Mouse (Mus musculus) left cerebral cortex, adult 8-10 months (tissue): ENCODE measurements around the gene Chst15. TPM values are rescaled to one million over a fixed set of nuclear protein-coding genes. Genes with fewer than 3 reads are reported as not detected.

ENCODE experiments used
- DNase-seq, 2 experiments: peaks; one replicate each; pipeline ENCODE4 v3.0.0; 2022; ENCODE audit warnings: low spot score in 2 of 2
- total RNA-seq, 4 experiments: library from RNA; stranded (reverse); gene quantifications; 2 replicates each; pipeline ENCODE4 v1.2.4; 2022

Chst15 gene
- total RNA-seq, 4 experiments from 2014 or later: 46.3 to 57.0 (median 52.6) TPM

DNA sequence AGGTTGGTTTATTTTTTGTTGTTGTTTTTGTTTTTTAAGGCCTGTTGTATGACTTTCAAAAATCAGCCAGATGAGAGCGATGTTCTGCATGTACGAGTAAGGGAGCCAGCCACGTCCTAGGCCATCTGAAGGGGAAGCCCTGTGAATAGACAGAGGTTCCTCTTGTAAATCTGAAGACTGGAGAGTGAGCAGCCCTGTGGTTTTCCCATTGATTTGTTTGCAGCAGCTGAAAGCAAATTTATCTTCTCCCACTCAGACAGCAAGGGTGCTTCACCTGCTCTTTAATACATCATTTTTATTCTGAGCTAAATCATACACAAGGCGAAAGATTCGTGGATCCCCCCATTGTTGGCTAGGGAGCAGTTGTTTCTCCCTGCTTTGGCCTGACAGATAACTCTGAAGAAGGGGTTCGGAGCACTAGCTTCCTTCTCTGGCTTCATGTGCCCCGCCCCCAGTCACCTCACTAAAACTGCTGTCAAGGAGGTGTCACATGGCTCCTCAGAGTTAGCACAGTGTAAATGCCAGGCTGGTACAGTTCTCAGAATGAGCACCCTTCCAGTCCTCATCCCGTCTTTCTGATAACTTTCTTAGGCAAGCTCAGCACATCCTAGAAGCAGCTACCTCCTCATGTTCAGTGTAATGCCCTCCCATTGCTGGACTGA, 12.5 kb downstream of the Chst15 start:
- DNase-seq: no peak

DNA sequence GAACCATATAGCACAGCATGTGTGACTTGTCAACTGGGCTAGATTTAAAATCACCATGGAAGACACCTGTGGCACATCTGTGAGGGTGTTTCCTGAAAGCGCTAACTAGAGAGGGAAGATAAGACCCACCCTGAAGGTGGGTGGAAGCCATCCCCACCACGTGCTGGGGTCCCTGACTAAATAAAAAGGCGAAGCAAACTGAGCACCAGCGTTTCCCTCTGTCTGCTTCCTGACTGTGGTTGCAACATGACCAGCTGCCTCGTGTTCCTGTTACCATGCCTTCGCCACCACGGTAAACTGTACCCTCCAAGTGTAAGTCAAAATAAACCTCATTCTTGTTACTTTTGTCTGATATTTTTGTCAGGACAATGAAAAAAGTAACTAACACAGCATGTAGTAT, 13.0 kb downstream of the Chst15 start:
- DNase-seq: no peak

DNA sequence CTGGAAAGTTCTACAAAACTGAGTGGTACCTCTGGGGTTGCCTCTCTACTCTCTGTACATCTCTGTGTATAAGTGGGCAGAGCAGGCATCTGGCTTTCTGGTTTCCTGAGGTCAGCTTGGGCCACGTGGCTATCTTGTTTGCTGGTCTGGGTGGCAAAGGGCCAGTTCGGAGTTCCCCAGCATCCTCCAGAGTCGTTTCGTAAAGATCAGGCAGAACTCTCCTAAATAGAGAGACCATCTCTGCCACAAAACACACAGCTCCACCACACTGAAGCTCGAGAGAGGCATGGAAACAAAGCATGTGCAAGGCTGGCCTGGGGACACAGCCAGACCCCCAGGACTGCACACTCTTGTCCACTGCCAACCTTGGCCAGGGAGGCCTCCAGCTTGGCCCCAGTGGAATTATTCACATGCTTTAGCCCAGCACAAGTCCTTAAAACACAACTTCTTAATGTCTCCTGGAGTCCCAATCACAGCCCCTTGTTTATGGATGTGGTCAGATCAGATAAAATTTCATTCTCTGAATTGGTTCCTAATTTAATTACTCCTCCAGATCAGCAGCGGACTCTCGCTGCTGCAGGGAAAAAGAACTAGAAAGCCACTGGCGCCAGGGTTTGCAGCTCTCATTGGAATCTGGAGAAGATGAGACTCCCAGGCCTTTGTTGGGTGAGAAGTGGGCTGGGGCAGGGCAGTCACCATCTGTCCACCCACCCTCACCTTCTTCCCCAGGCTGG, 14.4 kb downstream of the Chst15 start:
- no peak for DNase-seq

DNA sequence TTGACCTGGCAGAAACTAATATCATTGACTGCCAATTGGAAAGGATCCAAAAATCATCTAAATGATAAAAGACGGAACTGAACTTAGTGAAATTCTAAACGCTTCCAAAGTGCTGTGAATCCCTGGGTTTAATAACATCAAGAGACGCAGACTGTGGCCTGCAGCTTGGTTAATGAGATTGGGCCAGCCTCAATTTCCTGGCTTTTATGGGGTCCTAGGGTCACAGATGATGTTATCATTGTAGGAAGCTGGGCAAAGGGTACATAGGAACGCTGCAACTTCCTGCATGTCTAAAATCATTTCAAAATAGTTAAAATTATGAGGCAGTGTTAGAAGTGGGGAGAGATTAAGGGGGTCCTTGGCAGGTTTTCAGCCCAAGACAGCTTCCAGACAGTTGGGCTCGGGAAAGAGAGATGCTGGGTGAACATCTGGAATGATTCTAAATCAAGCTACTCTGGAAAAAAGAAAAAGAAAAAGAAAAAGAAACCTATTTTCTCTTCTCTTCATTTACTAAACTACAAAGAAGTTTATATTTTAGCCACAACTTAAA, 17.3 kb downstream of the Chst15 start:
- DNase-seq: no peak

DNA sequence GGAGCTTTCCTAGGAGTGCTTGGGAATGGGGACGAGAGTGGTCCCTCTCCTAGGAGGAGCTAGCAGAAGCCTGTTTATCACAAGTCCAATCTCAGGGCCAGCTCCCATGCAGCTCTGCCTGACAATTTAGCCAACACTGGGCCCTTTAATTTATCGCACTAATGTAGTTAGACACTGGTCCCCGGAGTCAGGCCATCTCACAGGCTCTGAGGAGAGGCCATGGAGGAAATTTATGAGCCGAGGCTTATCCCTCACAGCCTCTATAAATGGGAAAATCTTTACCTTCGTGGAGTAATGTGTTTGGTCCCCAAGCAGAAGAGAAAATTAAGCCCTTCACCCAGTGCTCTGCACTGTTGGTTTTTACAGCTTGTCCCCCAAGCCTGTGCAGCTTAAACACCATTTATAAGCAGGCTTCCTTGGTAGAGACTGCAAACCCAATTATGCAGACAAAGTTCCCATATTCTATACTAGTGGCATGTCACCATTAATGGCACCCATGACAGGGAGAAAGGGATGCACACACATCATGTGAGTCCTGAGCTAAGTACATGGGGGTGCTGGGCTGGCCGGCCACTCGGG, 18.5 kb downstream of the Chst15 start:
- DNase-seq: no peak

DNA sequence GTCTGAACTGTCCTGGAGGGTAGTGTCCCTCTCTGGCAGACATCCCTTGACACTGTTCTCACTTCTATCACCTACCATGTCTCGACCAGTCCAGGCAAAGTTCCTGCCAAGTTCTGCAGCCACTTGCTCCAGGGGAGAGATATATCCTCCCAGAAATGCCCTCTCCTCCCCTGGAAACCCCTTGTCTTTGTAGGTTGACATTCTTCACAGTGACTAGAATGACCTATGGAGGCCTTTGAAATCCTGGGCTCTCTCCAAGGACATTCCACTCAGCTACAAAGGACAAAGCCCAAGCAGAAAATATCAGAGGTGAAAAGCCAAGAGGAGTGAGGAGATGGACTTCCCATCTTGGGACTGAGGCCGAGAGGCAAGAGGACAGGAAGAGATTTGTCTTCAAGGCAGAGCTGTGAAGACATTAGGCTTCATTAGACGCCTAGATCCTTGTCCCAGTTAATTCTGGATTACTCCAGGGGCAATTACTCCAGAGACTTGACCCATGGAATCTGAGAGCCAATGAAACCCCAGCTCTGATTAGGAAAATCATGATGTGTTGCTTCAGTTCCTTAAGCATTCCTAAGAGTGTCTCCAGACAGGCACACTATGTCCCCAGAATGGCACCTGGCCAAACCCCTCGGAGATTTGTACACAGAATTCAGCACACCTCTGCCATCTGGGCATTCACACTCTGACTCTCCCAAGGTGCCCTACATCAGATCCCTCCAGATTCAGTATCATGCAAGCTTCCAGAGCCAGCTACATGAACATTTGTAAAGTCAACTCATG, 20.2 kb downstream of the Chst15 start:
- no peak for DNase-seq

DNA sequence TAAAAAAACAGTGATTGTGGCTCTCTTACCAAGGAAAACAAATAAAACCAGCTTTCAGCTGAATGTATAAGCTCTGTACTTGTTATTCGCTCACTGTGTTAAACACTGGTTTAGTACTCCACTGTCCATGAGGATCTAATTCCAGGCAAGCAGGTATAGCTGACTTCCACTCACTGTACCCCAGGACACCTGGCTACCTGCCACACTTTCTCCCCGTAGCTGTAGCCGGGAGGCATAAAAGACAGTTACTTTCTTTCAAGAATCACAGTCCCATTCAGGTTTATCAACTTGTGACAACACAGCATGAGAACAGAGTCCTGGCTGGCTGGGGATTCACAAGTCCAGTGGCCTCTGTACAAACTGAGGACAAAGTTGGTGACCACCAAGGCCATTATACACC, 20.9 kb downstream of the Chst15 start:
- no peak for DNase-seq

DNA sequence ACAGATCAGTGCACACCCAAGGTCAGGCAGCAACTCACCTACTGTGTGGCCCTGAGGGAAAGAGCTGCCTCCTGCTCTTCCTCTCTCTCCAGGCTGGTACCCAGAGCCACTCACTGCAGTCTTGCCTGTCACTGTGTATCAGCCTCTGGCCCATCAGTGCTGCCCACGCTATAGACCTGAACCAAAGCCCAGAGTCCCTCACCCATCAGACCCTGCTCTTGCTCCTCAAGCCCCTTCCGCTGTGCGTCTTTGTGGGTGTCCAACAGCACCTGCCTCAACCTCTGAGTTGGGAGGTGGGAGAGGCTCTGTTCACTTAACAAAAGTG, 29.7 kb downstream of the Chst15 start:
- DNase-seq: no peak

DNA sequence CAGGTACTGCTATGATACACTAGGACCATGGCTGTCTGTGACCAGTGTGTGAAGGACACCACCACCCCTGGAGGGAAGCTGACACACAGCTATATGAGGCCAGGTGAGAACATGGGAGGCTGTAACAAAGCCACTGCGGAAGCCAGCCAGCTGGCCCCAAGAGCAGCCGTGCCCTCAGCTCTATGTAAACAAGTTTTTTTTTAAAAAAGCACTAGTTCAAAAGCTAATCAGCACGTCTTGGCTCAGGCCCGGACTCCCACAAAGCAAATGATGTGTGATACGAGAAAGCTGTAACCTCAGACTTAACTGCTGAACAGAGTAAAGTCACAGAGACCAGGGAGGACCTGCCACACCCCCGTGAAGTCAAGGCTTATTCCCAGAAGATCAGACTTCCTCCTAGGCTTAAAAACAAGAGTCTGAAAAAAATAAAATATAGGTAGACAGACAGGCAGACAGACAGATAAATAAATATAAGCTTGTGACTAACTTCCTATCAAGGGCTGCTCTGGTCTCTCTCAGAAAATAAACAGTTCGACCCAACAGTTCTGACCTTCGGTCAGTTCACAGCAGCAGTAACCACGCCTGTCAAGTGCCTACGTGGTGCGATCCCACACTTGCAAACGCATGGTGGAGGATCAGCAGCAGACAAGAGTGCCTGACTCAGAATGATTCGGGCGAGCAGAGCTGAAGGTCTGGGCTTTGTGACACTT, 30.2 kb downstream of the Chst15 start:
- DNase-seq: no peak

DNA sequence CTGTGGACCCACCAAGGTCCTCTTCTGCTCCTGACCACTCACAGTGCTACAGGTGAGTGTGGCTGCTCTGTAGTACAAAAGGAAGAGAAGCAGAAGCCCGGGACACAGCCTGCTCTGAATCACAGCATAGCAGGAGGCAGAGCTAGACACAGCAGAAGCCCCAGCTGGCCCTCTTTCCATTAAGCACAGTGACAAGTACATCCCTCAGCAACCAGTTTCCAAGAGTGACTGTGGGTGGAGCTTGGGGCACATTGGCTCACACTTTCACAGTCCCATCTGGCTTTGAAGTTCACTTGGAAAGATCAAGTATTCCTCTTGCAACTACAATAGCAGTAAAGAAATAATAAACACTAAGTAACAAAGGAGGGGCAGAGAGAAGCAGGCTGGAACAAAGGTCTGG, 32.2 kb downstream of the Chst15 start:
- peak in 1 of 2 experiments; percentile 58 for DNase-seq

DNA sequence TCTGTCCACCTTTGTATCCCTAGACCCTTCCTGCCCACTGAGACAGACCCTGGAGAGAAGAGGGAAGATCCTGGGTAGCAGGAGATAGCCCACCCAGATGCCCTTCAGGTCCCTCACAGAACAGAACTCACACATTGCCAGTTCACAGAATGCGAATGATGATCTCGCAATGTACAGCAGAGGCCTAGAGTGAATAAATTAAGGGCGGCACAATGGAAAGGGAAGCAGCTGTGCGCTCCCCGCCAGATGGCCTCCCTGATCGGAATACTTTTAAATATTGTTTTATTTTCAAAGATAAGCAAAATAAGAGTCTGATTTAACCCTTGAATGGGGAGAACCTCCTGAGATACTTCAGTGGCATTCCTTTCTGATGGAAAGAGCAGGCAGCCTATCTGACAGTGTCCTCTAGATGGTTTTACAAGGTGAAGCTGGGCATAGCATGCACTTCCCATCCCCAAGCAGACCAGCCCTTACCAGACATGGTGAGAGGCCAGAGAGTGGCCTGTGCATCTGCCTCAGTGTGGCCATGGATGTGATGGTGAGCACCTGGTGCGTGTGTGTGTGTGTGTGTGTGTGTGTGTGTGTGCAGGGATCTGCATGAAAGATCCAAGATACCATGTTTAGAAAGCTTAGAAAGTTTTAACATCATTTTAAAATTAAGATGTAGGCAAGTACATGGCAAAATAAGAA, 32.8 kb downstream of the Chst15 start:
- no peak for DNase-seq

DNA sequence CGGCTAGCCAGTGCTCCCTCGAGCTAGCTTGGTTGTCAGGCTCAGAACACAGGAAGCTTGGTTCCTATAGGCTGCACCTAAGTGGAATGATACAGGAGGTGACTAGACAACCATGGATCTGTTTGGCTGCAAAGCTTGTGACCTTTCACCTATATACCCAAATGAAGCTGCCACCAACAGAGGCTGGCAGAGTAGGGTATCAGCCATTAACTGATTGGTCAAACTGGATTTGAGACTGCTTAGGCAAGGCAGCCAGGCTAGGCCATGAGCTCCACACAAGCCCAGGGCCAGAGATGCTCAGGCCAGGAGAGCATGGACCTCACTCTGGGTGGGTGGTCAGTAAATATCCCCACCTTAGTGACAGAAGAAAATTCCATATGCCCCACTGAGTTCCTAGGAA, 34.5 kb downstream of the Chst15 start:
- no peak for DNase-seq

DNA sequence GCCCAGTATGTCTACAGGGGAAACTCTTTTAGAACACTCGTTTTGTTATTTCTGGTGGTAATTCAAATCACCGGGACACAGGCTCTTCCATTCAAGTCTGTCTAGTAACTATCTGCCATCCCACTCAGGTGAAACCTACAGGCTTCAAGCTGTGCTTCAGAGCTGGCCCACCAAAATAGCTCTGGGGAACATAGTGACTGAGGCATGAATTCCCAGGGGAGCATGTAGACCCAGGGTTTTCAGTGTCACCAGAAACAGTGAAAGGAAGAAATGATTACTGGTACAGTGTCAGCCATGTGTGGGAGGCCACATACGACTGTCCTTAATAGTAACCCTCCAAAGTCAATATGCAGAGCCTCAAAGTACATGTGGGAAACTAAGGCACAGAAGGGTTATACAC, 34.9 kb downstream of the Chst15 start:
- no peak for DNase-seq

DNA sequence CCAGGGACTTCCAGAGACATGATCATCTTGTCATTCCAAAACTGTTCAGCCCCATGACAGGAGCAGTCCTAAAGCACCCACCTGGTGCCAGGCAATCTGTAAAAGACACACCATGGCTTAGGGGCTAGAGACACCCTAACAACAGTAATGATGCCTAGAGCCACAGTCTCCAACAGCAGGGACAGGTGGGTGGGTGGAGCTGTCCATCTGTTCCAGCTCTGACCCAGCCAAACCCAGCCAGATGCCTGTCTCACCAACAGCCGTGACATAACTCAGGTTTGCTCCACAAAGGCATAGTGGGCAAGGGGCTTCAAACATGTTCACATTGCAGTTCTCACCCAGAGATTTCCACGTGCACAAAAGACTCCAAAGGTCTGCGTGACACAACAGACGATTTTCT, 35.3 kb downstream of the Chst15 start:
- DNase-seq: peak in 1 of 2 experiments; percentile 48

DNA sequence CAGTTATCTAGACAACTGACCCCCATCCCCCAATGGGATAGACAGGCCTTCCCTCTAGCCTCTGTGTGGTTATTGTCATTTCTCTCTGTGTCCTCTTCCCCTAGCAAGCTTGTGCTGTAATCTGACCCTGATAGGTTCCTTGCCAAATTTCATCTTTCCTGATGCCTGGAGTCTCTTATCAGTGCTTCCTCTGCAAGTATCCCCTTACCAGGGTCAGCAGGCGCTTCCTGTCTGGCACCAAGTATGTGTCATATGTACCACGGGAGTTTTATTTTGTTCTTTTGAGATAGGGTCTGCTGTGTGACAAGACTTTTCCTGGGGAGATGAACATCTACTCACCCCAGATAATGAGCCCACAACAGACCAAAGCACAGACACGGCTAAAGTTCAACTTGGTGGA, 38.4 kb downstream of the Chst15 start:
- no peak for DNase-seq

DNA sequence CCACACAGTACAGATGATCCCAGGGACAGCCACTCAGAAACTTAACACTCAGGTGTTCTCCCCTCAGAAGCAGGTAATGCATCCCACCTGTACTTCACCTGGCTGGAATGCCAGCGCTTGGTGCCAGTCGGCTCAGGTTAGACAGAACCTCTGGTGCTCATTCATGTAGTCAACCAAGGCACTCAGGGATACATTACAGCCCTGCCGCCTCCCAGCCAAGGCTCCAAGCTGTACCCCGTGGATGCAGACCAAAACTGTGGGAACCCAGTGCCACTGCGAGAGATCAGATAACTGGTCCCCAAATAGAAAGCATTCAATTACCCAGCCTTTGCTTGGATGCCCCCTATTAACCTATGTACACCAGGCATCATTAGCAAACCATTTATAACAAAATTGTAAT, 40.7 kb downstream of the Chst15 start:
- no peak for DNase-seq

DNA sequence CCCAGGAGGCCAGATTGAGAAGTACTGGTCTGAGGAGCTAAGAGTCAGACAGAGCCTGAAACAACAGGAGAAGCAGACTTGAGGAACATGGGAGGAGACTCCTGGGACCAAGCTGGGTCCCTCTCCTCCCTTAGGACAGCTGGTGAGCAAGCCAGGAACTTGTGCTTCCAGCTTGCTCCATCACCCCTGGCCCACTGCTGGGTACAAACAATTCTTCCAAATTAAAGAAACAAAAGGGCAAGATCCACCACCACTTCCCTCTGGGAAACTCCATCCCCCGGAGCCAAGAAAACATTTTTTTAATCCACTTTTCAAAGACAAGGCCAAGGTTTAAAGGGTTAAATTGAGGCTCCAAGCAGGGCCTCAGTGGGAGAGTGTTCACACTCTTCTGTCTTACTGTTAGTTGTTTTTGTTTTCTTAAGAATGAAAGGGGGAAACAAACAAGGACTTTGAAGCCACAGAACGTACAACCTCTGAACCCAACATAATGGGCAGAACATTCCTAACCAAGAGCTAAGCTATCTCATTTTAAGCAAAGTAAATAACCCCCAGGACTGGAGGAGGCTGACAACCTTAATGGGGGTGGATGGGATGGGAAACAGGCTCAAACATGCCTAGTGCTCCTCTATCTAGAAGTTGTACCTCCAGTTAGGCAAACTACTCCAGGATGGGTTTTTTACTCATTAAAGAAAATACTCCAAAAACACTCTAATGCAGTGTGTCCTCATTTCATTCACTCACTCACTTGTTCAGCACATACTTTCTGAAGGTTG, 43.1 kb downstream of the Chst15 start:
- no peak for DNase-seq

DNA sequence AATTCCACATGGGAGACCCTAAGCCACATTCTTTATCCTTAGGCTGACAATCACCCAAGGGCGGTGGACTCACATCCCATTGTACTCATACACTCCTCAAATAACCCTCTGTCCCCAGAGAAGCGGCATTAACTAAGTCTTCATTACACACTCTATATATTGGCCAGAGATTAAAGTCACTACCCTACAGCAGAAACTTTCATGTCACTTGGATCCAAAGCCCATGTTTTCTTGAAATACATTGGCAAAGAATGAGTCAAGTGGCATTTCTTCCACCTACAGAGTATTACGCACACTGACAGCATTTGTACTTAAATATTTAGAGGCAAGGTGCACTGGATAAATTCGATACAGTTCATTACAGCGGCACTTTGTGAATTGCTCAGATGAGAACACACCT, 44.0 kb downstream of the Chst15 start:
- DNase-seq: no peak

DNA sequence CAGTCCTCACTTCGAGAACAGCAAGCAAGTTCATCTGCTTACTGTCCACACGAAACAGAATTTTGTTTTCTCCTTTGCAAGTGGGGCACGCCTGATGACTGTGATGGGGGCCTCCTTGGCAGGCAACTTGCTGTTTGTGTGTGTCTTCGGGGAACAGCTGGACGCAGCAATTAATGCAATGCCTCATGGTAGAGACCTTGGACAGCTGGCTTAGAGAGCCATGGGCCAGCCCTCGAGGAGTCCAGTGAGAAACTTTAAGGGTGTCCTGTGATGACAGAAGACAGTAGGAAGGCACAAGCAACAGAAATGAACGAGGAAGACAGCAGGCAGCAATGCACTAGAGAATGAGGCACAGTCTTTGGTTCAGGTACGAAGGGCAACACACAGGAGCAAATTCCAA, 46.7 kb downstream of the Chst15 start:
- no peak for DNase-seq

DNA sequence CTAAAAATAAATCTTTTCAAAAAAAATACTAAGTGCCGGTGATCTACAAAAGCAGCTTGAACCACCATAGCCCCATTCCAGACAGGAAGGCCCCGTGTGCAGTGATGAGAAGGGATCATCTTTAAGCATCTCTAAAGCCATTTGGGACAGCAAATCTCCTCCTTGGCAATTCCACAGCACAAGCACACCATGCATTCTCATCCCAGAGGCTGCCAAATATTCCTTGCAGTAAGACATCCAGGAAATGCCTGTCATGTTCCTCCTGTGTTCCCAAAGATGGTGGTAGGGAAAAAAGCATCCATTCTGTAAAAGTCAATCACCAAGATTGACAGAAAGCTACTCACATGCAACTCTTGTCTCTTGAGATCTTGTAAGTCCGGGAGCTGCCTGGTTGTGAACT, 47.4 kb downstream of the Chst15 start:
- DNase-seq: no peak
